Comparison of ENCODE assay signal across 22 mouse cellular contexts in the genomic region with DNA sequence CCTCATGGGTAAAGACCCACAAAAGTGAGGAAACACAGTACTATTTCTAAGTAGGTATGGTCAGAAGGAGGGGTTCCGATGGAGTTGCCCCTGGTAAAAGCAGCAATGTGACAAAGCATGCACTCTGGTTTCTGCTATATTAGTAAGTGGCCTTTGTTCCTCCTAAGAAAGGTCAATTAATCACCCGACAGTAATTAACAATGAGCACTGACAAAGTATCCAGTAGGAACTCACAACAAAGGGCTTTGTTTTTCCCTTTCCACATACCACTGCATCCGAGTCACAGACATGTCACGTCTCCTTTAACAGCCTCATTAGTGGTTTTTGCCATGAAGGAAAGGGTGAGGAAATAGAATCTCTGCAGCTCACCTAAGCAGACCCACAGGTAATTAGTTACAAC.
DNase-seq lines count a peak whose midpoint lies in the region; ATAC-seq and TF ChIP-seq lines count a peak whose summit lies in the region.
"Had no signal": no experiment of that assay in that cellular context is flagged by ENCODE, and none has a peak within 500 bp of the region (broad histone marks: within the 10 kb centered on the region; RNA-seq: fewer than 3 reads in every experiment).

No protein-coding gene starts in this region.

- H3K36me3 ChIP-seq in forebrain, embryonic 12.5 days (replicated peaks), result no peaks in the 10 kb centered on the region
- no peaks in the 10 kb centered on the region for H3K36me3 ChIP-seq in intestine, postnatal 0 days (ENCODE audit: control insufficient read depth, insufficient read depth)
- H3K36me3 ChIP-seq: G1E had no signal

- H3K27ac ChIP-seq in forebrain, embryonic 12.5 days, result no peak overlapping the region
- H3K27ac ChIP-seq in intestine, postnatal 0 days (ENCODE audit: low read depth, low read length), result no peak overlapping the region

- H3K4me2 ChIP-seq in forebrain, embryonic 12.5 days, result no peak overlapping the region
- no peak overlapping the region for H3K4me2 ChIP-seq in intestine, postnatal 0 days (replicated peaks; ENCODE audit: low read depth)

- no peaks in the 10 kb centered on the region for H3K27me3 ChIP-seq in forebrain, embryonic 12.5 days
- H3K27me3 ChIP-seq in intestine, postnatal 0 days (replicated peaks; ENCODE audit: control insufficient read depth, insufficient read depth, low read length), result no peaks in the 10 kb centered on the region
- H3K27me3 ChIP-seq: CH12.LX had no signal

- no peaks in the 10 kb centered on the region for H3K4me1 ChIP-seq in forebrain, embryonic 12.5 days
- no peaks in the 10 kb centered on the region for H3K4me1 ChIP-seq in intestine, postnatal 0 days (replicated peaks; ENCODE audit: control insufficient read depth, insufficient read depth, low read length)

- WGBS in forebrain, embryonic 12.5 days, result 43% methylated on average over 4 of the region's 4 CpGs
- 76% methylated on average over 4 of the region's 4 CpGs for WGBS in intestine, postnatal 0 days

- no peak for TF ChIP-seq CTCF in intestine, postnatal 0 days (IDR thresholded peaks at IDR 0.05; ENCODE audit: low read depth)

- DNase-seq in Muller cell, postnatal 12 days (ENCODE audit: inconsistent ontology term), result peak; percentile 71
- DNase-seq in retina, embryonic 14.5 days (ENCODE audit: low spot score), result peak; percentile 58
- peak; percentile 79 for DNase-seq in retina, postnatal 1 day
- no peak for DNase-seq in lung, postnatal 25 days (ENCODE audit: low spot score)
- DNase-seq: adrenal gland, adult 2 months; adrenal gland, adult 8-10 months; adrenal gland, postnatal 10 days; adrenal gland, postnatal 14 days; adrenal gland, postnatal 25 days; adrenal gland, postnatal 36 days; B cell, adult 2 months; cerebellum, adult 11 months; cerebellum, adult 11-12 months; cerebellum, adult 18-20 months; cerebellum, adult 2 months had no signal

- H3K9ac ChIP-seq in forebrain, embryonic 12.5 days, result no peak overlapping the region
- no peak overlapping the region for H3K9ac ChIP-seq in intestine, postnatal 0 days (ENCODE audit: low read depth, low read length)

- no peak for ATAC-seq in forebrain, embryonic 12.5 days (ENCODE audit: low FRiP score)
- ATAC-seq in intestine, postnatal 0 days, result no peak
- ATAC-seq: activated CD4-positive, CD25-positive, alpha-beta regulatory T cell, adult 4 months; CD4-positive, CD25-positive, alpha-beta regulatory T cell, adult 4 months; Patski had no signal

- no peak overlapping the region for H3K4me3 ChIP-seq in forebrain, embryonic 12.5 days (replicated peaks)
- no peak overlapping the region for H3K4me3 ChIP-seq in intestine, postnatal 0 days (ENCODE audit: low read depth, low read length)

- H3K9me3 ChIP-seq in forebrain, embryonic 12.5 days, result no peaks in the 10 kb centered on the region
- no peaks in the 10 kb centered on the region for H3K9me3 ChIP-seq in intestine, postnatal 0 days (ENCODE audit: control insufficient read depth)
- H3K9me3 ChIP-seq: G1E had no signal
